Mouse (Mus musculus) lung, postnatal 4 days (tissue): ENCODE measurements at regions not wholly inside any gene's neighbourhood (a gene's known extent, or its start where the extent isn't known, plus 50 kb on each side); places are given as distances from the start of the nearest gene placed in this dataset.

Source experiments
- DNase-seq, 2 experiments: peaks; one replicate each; pipeline ENCODE4 v3.0.0; 2021

DNA sequence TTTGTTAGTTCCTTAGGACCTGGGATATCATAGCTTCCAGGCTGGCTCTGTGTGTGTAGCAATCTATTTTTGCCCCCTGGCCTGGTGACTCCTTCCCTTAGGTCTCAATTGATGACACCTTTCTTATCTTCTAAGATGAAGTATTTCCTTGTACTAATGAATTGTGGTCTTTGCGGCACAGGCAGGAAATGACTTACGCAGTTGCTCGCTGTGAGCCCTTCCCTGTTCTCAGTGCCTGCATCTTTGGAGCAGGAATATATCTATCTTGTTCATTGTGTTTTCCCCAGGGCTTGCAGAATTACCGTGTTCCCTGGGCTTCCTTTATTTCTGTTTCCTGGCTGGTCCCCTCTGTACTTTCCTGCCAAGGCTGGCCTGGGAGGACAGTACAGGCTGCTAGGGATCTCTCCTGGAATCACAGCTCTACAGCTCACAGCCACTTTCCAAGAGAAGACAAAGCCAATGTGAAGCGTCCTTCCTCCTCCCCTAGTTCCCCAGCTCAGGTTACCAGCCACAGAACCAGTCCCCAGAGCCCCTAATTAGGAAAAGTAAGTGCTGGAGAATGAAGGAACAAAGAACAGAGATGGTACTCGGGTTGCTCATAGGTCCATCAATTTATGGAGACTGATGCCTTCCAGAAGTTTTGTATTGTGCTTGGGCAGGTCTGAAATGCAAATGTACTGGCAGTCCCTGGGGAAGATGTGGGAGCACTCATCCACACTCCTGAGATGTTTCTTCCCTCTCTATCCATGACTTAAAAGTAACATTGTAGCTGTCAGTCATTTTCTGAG, 119.2 kb upstream of the Eef2kmt start:
- no peak for DNase-seq

DNA sequence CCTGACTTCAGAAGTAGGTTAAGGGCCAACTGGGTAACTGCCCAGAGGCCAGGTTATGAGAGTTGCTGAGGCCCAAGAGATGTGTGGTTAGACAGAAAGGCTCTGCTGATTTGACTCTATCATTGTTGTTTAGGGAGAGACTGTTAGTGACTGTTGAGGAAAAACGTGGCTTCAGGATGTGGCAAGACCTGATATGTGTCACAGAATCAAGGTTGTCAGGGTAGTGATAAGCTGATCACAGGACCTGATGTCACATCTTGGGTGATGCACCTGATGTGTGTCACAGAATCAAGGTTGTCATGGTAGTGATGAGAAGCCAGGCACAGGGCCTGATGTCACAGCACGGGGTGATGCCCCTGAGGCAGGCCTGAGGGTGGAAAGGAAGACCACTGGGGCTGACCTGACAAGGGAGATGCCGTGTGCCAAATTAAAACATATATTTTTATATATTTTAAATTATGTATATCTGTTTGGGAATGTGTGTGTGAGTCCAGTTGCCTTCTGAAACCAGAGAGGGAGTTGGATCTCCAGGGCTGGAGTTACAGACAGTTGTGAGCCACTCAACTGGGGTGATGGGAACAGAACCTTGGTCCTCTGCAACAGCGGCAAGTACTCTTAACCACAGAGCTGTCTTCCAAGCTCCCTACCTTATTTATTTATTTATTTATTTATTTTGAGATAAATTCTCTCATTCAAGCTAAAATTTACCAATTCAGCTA, 115.6 kb upstream of the Eef2kmt start:
- DNase-seq = no peak

GRCm38 (mm10) chr16:5370496-5370895, 114.7 kb upstream of the Eef2kmt start:
- no peak for DNase-seq

DNA sequence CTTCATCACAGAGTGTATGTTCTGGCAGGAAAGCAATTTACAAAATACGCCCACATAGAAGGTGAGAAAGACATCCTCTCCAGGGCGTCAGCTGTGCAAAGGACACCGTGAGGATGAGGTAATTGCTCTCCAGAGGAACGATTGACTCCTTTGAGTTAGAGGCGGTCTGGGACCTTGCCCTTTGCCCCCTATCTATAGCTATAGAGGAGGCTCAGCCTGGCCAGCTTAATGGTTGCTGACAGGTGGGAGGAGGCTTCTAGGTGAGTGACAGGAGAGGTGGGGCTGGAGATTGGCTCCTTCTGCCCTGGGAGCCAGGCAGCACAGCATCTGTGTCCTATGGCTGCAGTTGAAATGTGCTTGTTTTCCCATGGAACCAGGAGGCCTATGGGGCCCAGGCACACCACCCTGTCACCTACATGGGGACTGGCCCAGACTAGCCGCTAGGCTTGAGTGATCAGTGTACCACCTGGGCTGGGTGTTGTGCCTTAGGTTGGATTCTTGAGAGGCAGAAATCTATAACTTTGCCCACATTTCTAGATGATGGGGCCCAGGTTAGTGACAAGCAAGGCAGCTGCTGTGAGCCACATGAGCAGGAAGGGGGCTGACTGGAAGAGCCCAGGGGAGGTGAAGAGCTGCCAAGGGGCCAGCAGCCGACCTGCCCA, 113.2 kb upstream of the Eef2kmt start:
- no peak for DNase-seq

GRCm38 (mm10) chr16:5368357-5368756, 112.6 kb upstream of the Eef2kmt start:
- no peak for DNase-seq

DNA sequence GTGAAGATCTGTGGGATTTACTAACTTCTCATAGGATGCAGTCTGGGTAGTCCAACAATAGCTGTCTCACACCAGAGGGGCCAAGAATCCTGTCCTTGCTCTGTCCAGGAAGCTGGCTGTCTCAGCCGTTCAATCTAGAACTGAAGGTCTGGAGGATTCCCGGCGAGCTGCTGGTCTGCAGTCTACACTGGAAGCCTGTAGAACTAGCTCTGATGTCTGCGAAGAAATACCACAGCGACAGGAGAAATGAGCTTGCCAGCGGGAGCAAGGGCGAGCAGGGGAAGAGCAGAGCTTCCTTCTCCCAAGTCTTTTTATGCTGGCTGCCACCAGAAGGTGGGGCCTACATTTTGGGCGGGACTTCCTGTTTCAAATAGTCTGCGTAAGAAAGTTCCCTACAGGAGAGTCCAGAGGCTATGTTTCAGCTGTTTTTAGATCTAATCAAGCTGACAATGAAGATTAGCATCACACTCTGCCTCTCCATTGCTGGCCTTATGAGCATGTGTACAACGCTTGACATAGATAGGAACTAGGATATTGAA, 111.9 kb upstream of the Eef2kmt start:
- DNase-seq = no peak

GRCm38 (mm10) chr16:5366021-5366420, 110.2 kb upstream of the Eef2kmt start:
- no peak for DNase-seq

DNA sequence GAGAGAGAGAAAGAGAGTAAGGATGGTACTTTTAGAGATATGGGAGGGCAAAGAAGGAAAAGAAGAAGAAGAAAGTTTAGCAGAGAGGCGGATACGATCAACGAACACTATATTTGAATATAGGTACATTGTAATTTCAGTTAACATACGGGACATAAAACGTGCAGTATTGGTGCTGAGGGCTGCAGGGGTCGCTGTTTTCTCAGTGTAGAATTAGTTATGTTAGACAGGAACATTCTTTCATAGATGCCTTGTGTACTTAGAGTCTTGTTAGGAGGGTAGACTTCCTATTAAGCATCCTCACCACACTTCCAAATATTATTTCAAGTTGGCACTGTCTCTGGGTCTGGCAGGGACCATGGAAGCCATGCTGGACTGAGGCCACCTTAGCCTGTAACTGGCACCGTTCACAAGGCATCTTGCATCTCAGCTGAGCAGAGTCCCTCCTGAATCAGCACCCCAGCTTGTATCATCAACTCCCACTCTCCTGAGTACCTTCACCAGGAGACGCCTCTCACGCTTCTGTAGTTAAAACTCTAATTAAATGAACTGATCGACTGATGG, 107.3 kb upstream of the Eef2kmt start:
- DNase-seq = no peak

- no peak for DNase-seq
Measured at GRCm38 (mm10) chr16:5359193-5359592, 103.4 kb upstream of the Eef2kmt start.

GRCm38 (mm10) chr16:5353881-5354280, 98.1 kb upstream of the Eef2kmt start:
- no peak for DNase-seq

- DNase-seq = peak; percentile 36 to 58
Measured at GRCm38 (mm10) chr16:5351890-5352571, 96.2 kb upstream of the Eef2kmt start.

- no peak for DNase-seq
Measured at GRCm38 (mm10) chr16:5347151-5347550, 91.4 kb upstream of the Eef2kmt start.

DNA sequence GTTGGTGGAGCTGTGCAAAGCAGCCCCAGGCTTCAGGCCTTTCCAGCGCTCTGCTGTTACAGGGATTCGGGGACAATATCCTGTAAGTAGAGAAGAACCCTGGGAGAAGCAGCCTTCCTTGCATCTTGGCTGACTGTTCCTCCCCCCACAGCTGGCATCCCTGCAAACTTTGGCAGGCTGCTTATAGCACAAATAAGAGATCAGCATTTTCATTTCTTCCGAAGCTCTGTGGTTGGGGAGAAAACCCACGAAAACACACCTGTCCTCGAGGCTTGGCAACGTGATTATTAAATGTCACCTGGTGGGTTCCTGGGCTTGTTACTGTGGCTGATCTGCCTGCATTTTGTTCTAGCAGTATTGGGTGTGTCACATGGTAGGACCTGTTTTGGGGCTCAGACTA, 86.5 kb upstream of the Eef2kmt start:
- DNase-seq = no peak

GRCm38 (mm10) chr16:5316271-5316670, 60.5 kb upstream of the Eef2kmt start:
- DNase-seq = no peak

GRCm38 (mm10) chr16:5313261-5313660, 57.5 kb upstream of the Eef2kmt start:
- no peak for DNase-seq

GRCm38 (mm10) chr16:5311456-5311855, 55.7 kb upstream of the Eef2kmt start:
- DNase-seq = no peak

- no peak for DNase-seq
Measured at GRCm38 (mm10) chr16:5310736-5311135, 55.0 kb upstream of the Eef2kmt start.

DNA sequence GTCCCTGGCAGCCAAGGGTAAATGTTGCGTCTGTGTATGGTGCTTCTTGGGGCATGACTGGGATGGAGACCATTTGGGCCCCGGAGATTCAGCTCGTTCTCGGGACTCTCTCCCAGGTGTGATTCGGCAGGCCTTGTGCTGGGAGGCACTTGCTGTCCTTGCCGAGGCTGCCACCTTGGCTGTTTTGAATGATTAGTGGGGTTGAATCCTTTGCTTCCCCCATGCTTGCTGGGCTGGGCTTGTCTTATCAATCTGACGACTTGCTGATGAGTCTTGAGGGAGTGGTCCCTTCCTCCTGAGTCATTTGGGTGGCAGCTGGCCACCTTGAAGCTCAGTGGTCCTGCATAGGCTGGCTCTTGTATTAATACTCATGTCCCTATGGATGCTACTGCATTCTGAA, 52.0 kb upstream of the Eef2kmt start:
- DNase-seq = no peak

- no peak for DNase-seq
Measured at GRCm38 (mm10) chr16:5307249-5307605, 51.4 kb upstream of the Eef2kmt start.

DNA sequence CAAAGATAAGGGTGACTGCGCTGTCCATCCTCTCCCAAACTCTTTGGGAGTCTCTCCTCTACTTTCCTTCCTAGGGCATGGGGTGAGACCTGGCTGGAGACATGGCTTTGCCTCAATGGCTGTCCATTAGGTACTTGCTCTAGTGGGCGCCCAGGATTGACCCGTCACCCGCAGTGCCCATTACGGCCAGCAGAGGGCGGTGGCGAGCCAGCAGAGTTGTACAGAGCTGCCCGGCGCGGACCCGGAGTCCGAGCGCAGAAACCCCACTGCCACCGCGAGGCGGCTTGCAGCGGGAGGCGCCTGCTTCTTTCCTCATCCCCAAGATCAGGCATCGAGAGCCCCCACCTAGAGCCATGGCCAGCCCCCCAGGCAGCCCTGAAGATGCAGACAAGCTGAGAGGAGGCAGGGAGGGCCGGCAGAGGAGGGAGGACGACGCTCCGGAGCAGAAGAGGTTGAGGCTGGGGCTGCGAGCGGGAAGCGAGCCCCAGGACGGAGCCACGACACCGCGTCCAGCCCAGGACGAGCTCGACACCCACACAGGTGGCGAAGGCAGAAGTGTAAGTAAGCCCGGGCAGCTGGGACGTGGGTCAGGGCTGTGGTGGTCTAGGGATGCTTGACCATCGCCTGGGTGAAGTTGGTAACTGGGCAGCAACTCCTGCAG, 50.9 kb upstream of the Eef2kmt start:
- peak; percentile 81 to 91 for DNase-seq
